Mouse (Mus musculus) bone marrow macrophage, adult 2 months (primary cell): ENCODE data around the gene Kcnk5.

Source experiments
- CTCF ChIP-seq: IDR thresholded peaks from 2 replicates; pipeline ENCODE4 v1.5.1; 2012; ENCODE audit warnings: low read depth, mild to moderate bottlenecking, low read length, moderate library complexity
- POLR2A ChIP-seq: IDR thresholded peaks from 2 replicates; pipeline ENCODE4 v1.6.1; 2012; ENCODE audit warnings: mild to moderate bottlenecking, low read depth, low read length, borderline replicate concordance

DNA sequence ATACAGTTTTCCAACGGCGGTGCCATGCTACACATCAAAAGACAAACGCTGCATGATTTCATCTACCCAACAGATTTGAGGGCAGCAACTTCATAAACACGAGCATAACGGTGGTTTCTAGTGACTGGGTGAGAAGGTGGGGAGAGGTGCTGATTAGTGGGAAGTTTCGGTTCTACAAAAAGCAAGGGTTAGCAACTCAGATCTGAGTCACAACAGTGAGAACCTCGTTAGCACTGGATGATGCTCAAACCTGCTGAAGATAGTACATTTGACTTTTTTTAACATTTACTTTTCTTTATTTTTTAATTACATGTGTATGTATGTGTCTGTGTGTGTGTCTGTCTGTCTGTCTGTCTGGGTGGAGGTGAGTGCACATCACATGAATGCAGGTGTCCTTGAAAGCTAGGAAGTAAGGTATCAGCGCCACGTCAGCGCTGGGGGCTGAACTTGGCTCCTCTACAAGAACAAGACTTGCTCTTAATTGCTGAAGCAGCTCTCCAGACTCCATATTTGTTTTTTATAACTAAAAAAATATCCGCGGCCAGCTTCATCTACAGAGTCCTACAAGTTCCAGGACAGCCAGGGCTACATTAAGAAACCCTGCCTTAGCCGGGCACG, 7.6 kb downstream of the Kcnk5 start:
- TF ChIP-seq POLR2A (no peak), CTCF (no peak)
